Mouse (Mus musculus) NIH3T3 (cell line): Measurements from ENCODE around the gene Pak6.

Experiments used
- DNase-seq: peaks from one replicate; pipeline ENCODE4 v3.0.0-alpha.2; 2012; ENCODE audit warnings: low read depth

Gene Pak6

GRCm38 (mm10) chr2:118664975-118665516, 1.9 kb downstream of the Pak6 start:
- DNase-seq: no peak

DNA sequence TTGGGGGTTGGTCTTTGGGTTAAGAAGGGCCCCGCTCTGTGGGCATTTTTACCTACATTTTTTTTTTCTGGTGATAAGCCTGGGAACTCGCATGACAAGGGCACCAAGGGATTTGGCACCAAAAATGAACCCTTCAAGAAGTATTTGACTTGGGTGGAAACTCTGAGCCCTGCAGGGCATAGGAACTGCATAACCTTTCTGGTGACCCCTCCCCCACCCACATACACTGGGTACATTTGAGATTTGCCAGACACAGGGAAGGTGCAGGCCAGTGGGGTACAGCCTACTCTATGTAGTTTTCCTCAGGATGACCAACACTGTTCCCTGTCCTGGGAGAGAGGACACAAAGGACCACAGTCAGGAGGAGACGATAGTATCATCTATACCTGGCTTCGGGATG, 2.5 kb downstream of the Pak6 start:
- DNase-seq: no peak

GRCm38 (mm10) chr2:118667181-118667580, 4.1 kb downstream of the Pak6 start:
- no peak for DNase-seq

GRCm38 (mm10) chr2:118669245-118669644, 6.1 kb downstream of the Pak6 start:
- DNase-seq: peak; percentile 78

- DNase-seq: peak; percentile 91
Measured at GRCm38 (mm10) chr2:118669785-118670184, 6.7 kb downstream of the Pak6 start.

DNA sequence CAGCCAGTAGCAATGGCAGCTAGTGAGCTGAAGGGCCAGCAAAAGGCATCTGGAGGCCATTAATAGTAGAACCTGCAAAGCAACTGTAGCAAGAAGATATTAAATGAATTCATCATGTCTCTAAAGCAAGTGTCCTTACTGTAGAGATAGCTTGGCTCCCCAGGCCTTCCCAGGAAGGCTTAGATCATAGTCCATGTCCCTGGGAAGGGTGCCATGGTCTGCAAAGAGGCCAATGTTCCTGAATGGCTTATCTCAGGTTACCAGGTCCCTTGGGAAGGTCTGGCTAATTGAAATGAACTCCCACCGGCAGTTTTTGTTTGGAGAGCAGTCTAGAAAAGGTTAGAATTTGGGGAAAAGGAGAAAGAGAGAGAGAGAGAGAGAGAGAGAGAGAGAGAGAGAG, 8.6 kb downstream of the Pak6 start:
- DNase-seq: no peak

DNA sequence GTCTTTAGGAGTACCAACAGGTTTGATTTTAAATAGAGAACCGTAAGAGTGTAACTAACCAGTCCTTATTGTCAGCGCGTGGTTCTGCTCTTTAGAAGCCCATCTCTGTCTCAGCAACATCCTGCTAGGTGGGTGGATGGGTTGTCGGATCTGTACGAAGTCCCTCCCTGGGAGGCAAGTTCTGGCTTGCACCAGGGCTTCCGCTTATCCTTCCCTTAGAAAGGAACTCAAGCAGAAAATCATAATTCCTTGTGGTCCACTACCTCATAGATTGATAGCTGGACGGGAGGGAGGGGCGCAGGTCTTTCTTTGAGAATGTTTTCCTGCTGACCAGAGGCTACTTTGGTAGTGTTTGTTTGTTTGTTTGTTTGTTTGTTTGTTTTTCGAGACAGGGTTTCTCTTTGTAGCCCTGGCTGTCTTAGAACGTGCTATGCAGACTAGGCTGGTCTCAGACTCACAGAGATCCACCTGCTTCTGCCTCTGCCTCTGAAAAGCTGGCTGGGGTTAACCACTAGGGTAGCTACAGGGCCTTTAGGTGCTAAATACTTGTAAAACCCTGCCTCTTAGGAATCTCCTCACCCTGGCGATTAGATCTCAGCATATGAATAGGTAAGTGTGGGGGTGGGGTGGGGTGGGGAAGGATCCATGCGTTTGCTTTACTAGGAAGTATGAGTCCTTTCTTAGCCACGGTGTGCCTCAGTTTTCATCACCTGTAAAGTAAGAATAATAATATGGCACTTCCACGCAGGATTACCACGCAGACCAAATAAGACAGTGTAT, 10.8 kb downstream of the Pak6 start:
- DNase-seq: no peak

- no peak for DNase-seq
Measured at GRCm38 (mm10) chr2:118674500-118674899, 11.4 kb downstream of the Pak6 start.

GRCm38 (mm10) chr2:118676839-118677741, 14.0 kb downstream of the Pak6 start:
- DNase-seq: no peak

GRCm38 (mm10) chr2:118677817-118678216, 14.7 kb downstream of the Pak6 start:
- no peak for DNase-seq

DNA sequence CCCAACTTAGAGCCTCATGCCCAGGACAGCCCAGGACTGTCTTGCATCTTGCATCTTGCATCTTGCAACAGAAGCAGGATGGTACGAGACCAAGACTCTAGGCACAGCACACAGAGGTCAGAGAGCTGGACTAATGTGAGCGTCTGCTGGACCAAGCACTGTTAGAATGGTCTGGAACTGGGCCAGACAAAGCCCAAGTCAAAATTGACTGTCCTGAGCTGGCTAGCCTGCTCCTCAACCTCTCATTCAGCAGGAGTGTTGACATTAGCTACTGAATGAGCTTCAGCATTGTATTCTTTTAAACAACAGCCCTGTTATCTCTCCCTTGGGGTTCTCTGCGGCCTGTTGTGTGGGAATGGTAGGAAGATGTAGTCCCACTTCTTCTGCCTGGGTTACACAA, 16.5 kb downstream of the Pak6 start:
- DNase-seq: no peak

DNA sequence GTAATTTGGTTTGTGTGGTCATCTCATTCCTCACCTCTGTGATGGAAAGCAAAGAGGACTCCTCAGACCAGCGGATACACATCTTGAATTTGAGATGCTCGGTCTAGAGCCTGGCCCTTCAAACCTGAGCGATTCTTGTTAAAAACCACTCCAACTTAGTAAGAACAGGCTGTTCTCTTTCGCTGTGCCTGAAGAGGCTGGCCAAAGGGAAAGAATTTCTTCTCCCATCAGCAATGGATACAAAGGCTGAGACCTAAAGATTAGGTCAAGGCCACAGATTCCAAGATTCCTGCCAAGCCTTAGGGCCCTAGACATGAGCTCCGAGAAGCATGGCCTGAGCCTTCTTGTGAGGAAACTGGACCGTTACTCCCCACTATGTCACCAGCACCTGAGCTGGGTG, 17.8 kb downstream of the Pak6 start:
- no peak for DNase-seq

DNA sequence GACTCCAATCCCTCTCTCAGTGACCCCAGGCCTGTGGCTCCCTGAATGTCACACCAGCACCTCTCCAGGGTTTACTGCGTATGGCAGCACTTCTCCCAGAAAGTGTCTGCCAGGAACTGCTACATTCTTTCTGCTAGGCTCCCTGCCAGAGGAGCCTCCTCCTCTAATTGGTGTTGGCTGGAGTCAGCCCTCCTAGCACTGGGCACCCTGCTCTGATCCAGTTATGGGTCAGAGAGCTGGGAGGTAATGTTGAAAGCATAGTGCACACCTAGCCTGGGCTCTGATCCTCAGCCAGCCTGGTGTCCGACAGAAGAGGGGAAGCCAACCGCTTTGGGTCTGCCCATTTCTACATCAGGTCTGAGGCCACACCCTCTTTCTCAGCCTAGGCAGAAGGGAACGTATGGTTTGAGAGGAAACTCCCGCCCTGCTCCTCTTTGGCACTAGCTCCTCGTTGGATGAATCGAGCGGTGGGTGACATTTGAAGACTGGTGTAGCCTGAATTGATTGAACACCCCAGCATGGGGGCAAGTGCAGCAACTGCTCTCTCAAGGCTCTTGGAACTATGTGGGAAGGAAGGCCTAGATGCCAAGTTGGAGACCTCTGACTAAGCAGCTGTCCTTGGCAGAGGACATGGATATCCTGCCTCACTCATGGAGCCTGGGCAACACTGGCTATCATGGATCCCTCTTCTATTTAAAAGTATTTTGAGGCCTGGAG, 19.6 kb downstream of the Pak6 start:
- peak; percentile 66 for DNase-seq

- DNase-seq: no peak
Measured at GRCm38 (mm10) chr2:118685088-118685487, 22.0 kb downstream of the Pak6 start.

GRCm38 (mm10) chr2:118686693-118687092, 23.6 kb downstream of the Pak6 start:
- DNase-seq: peak; percentile 42

DNA sequence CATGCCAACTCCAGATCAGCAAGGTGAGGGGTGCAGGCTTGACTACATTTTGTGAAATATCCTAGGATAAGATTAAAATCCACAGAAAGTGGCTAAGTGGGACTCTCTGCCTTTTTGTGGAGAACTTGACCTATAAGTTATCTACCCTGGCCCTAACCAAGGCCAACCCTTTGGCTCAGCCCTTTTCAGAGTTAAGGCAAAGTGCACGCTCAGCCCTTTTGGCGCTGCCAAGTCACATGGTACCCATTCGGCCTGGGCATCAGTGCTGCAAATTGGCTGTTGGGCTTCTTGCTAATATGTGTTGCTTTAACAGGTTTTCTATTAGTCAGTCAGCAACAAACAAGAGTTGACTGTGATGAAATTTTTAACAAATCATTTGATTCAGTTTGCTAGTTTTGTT, 24.7 kb downstream of the Pak6 start:
- DNase-seq: no peak

DNA sequence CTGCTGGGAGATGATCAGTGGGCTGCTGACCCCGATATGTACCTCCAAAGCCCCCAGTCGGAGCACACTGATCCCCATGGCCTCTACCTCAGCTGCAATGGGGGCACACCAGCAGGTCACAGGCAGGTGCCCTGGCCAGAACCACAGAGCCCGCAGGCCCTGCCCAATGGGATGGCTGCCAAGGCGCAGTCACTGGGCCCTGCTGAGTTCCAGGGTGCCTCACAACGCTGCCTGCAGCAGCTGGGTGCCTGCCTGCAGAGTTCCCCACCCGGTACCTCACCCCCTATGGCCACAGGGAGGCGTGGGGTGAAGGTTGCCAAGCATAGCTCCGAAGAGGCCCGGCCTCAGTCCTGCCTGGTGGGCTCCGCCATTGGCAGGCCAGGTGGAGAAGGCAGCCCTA, 26.8 kb downstream of the Pak6 start:
- peak; percentile 39 for DNase-seq

- DNase-seq: no peak
Measured at GRCm38 (mm10) chr2:118693370-118693966, 30.4 kb downstream of the Pak6 start.

DNA sequence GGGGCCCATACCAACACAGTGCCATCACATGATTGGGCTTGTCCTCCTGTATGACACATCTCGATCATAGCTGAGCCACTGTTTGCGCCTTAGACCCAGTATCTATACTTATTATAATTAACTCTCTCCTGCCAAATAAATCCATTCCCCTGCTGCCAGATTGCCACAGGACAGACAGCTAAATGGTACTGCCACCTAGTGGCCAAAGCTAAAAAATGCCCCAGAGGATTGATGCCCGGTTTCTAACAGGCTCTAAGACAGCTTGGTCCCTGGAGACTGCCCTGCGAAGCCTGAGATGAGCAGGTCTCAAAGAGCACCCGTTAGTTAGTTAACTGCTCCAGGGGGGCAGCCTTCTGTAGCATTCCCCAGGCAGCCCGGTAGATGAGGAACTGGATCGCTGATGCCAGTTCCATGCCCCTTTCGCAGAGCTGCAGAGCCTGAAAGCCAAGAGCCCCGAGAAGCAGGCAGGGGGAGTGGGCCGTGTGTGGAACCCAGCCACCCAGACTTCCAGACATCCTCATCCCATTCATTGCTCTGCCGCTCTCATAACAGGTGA, 32.7 kb downstream of the Pak6 start:
- peak; percentile 90 for DNase-seq

- peak; percentile 29 for DNase-seq
Measured at GRCm38 (mm10) chr2:118696451-118697308, 33.6 kb downstream of the Pak6 start.
